Comparison of ENCODE assay signal across 7 mouse cellular contexts in genomic region chr16:21727897-21728364, GRCm38 (mm10). TPM values are rescaled to one million over a fixed set of nuclear protein-coding genes. Genes with fewer than 3 reads are reported as not detected.
DNase-seq lines count a peak whose midpoint lies in the region; ATAC-seq lines count a peak whose summit lies in the region.

No protein-coding gene starts in this region.

- H3K4me1 ChIP-seq in hindbrain, embryonic 15.5 days (replicated peaks) = no peaks in the 10 kb centered on the region

- no peaks in the 10 kb centered on the region for H3K36me3 ChIP-seq in hindbrain, embryonic 15.5 days

- no peaks in the 10 kb centered on the region for H3K27me3 ChIP-seq in hindbrain, embryonic 15.5 days

- DNase-seq in cerebellum, postnatal 25 days = peak; percentile 69 to 84
- DNase-seq in frontal cortex, postnatal 36 days (ENCODE audit: low spot score in 2 of 2) = peak; percentile 74 to 85
- DNase-seq in left cerebral cortex, adult 18-20 months (ENCODE audit: low spot score in 2 of 2) = peak; percentile 77 to 87
- DNase-seq in right cerebral cortex, postnatal 4 days = peak; percentile 84

- peak overlapping the region; percentile 31; the same call in 1 of the 2 replicates for H3K9ac ChIP-seq in hindbrain, embryonic 15.5 days

- peak; percentile 84 for ATAC-seq in activated CD4-positive, CD25-positive, alpha-beta regulatory T cell, adult 4 months
- peak; percentile 61; the same call in 1 of the 2 replicates for ATAC-seq in hindbrain, embryonic 15.5 days (ENCODE audit: low FRiP score, low read depth)
- peak; percentile 88 for ATAC-seq in megakaryocyte progenitor cell, adult 5-6 weeks (replicated peaks; ENCODE audit: poor library complexity)

- peak overlapping the region; percentile 49 for H3K4me2 ChIP-seq in hindbrain, embryonic 15.5 days

- 26% methylated on average over 10 of the region's 10 CpGs for WGBS in hindbrain, embryonic 15.5 days

- no peak overlapping the region for H3K27ac ChIP-seq in hindbrain, embryonic 15.5 days (replicated peaks)

- peak overlapping the region; percentile 31; the same call in 1 of the 2 replicates for H3K4me3 ChIP-seq in hindbrain, embryonic 15.5 days

- no peaks in the 10 kb centered on the region for H3K9me3 ChIP-seq in hindbrain, embryonic 15.5 days

RNA-seq across cellular contexts. Expression of gene 2510009E07Rik, which starts 33.5 kb away (rescaled TPM):
- 1 to 10 TPM; 1.5 to 2.4 TPM for polyA plus RNA-seq in activated CD4-positive, CD25-positive, alpha-beta regulatory T cell, adult 4 months (2017; shearing (Covaris generic))
- polyA plus RNA-seq in hindbrain, embryonic 15.5 days (2015; fragmentation: Nextera tagmentation; extraction: Ambion mirVana) = 49.9 and 53.2 TPM in 2 replicates
- 10 to 100 TPM; 47.0 to 56.8 TPM for total RNA-seq in left cerebral cortex, adult 18-20 months (2021)
- 0.10 and 0.22 TPM in 2 replicates for total RNA-seq in megakaryocyte progenitor cell, adult 5-6 weeks (2015)
- total RNA-seq in megakaryocyte progenitor cell, adult 5-6 weeks (2017) = 0.17 and 0.37 TPM in 2 replicates

RNA-seq across cellular contexts. Expression of gene Ehhadh, which starts 59.7 kb away (rescaled TPM):
- polyA plus RNA-seq in activated CD4-positive, CD25-positive, alpha-beta regulatory T cell, adult 4 months (2017; shearing (Covaris generic)) = 1 to 10 TPM; 5.0 to 6.4 TPM
- polyA plus RNA-seq in hindbrain, embryonic 15.5 days (2015; fragmentation: Nextera tagmentation; extraction: Ambion mirVana) = 1.8 TPM in 2 replicates
- total RNA-seq in left cerebral cortex, adult 18-20 months (2021) = 1 to 10 TPM; 1.3 to 2.4 TPM
- total RNA-seq in megakaryocyte progenitor cell, adult 5-6 weeks (2015) = 2.1 and 2.3 TPM in 2 replicates
- total RNA-seq in megakaryocyte progenitor cell, adult 5-6 weeks (2017) = 2.6 and 2.9 TPM in 2 replicates

Comparison
In these comparisons a context has a peak if more than half of its experiments do, and no peak if none do; other contexts are left out.
1. RNA of gene 2510009E07Rik, which starts 33.5 kb away (total RNA-seq): 47.0 to 56.8 TPM in left cerebral cortex, adult 18-20 months; 0.10 to 0.37 TPM in megakaryocyte progenitor cell, adult 5-6 weeks; every median in the first group is over 10 times any median in the second.
2. Peak in every context shown above with its lines, with median percentiles within 50 percentile points of each other: ATAC-seq and DNase-seq.